Mouse (Mus musculus): ENCODE results near the gene Tgfb3. TPM values are rescaled to one million over a fixed set of nuclear protein-coding genes. Genes with fewer than 3 reads are reported as not detected.

Tgfb3 gene
- total RNA-seq, 2 experiments from 2014 or later = 8.0 to 11.1 TPM

- DNase-seq (ENCODE audit: low spot score in 2 of 2) = peak; percentile 80 to 83
Observed at GRCm38 (mm10) chr12:86082481-86083012, 3.7 kb upstream of the Tgfb3 start, which contains the start of gene Ift43. Ift43 (plus strand) TSS chr12:86082541.

- peak; percentile 96 for DNase-seq (ENCODE audit: low spot score in 2 of 2)
Observed at GRCm38 (mm10) chr12:86079202-86079667, 394 bp upstream of the Tgfb3 start.

GRCm38 (mm10) chr12:86078176-86078552 lies 677 bp downstream of the Tgfb3 start:
- DNase-seq (ENCODE audit: low spot score in 2 of 2) = no peak

- DNase-seq (ENCODE audit: low spot score in 2 of 2) = peak; percentile 29 to 36
Observed at GRCm38 (mm10) chr12:86077736-86078135, 1.1 kb downstream of the Tgfb3 start.

- peak in 1 of 2 experiments; percentile 34 for DNase-seq (ENCODE audit: low spot score in 2 of 2)
Observed at GRCm38 (mm10) chr12:86077322-86077721, 1.5 kb downstream of the Tgfb3 start.

- peak; percentile 43 to 58 for DNase-seq (ENCODE audit: low spot score in 2 of 2)
Observed at GRCm38 (mm10) chr12:86076321-86076901, 2.4 kb downstream of the Tgfb3 start.

DNA sequence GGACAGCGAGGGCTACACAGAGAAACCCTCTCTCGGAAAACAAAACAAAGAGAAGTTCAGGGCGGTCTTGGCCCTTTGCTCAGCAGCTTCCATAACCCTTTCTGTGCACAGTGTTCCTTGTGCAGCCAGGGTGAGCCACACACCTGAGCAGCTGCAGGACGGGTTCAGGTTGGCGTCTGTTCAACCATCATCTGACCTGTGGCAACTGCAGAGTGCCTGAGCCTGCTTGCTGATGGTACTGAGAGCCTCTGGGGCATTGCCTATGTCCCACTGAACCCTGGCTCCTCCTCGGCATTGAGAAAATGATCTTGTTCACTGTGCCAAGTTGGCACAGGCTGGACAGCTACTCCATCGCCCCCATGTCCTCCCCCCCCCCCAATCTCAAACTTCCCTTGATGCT lies 3.5 kb downstream of the Tgfb3 start:
- no peak for DNase-seq (ENCODE audit: low spot score in 2 of 2)

DNA sequence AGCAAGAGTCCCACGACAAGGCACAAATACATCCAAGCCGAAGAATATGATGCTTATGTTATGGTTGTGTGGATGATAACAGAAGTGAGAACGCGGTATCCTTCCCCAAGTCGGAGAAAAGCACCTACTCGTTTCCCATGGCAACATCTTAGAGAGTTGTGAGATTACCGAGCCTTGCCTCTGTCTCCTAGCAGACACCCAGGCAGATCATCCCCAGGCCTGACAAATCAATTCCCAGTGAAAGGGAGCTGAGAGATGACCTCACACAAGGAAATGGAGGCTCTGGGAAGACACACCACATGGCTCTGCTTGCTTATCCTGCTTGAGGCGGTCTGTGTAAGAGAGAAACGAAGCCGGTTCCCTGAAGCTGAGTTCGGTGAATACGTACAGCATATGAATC lies 4.2 kb downstream of the Tgfb3 start:
- no peak for DNase-seq (ENCODE audit: low spot score in 2 of 2)

- no peak for DNase-seq (ENCODE audit: low spot score in 2 of 2)
Observed at GRCm38 (mm10) chr12:86071432-86071831, 7.4 kb downstream of the Tgfb3 start.

GRCm38 (mm10) chr12:86064796-86065195 lies 14.0 kb downstream of the Tgfb3 start:
- DNase-seq (ENCODE audit: low spot score in 2 of 2) = no peak

- no peak for DNase-seq (ENCODE audit: low spot score in 2 of 2)
Observed at GRCm38 (mm10) chr12:86059341-86059740, 19.5 kb downstream of the Tgfb3 start.

GRCm38 (mm10) chr12:86057516-86057915 lies 21.3 kb downstream of the Tgfb3 start:
- no peak for DNase-seq (ENCODE audit: low spot score in 2 of 2)

GRCm38 (mm10) chr12:86056976-86057375 lies 21.9 kb downstream of the Tgfb3 start:
- no peak for DNase-seq (ENCODE audit: low spot score in 2 of 2)

- no peak for DNase-seq (ENCODE audit: low spot score in 2 of 2)
Observed at GRCm38 (mm10) chr12:86055306-86055705, 23.5 kb downstream of the Tgfb3 start.

DNA sequence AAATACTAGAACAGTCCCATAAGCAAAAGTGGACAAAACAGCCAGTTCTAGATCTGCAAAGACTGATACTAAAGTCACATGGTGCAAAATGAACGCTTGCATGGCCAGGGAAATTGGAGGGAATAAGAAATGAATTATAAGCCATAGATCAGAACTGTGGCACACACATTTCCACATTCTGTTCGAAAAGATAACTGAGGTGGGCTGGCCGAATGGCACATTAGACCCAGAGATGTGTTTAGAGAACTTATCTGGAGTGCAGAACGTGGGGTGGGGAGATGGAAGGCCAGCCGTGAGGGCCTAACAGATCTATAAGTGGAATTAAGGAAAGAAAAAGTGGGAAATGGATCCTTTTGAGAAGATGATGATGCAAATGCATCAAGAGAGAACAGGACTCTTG lies 27.4 kb downstream of the Tgfb3 start:
- no peak for DNase-seq (ENCODE audit: low spot score in 2 of 2)

DNA sequence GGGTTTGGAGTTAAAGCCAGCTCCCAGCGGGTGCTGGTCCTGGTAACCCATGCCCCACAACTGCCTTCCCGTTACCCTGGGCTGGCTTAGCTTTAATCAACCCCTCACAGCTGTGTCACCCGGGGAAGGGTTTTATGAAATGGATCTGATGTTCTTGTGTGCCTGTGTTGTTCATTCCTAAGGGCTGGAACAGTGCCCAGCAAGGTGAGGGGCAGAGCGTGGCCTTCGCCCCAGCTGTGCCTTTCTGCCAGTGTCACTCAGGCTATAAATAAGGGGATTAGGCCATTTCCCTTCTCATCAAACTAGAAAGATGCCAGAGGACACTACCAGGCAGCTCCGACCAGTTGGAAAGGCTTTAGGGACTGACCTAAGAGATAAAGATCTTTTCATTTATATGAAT lies 29.0 kb downstream of the Tgfb3 start:
- DNase-seq (ENCODE audit: low spot score in 2 of 2) = no peak

GRCm38 (mm10) chr12:86047376-86047775 lies 31.5 kb downstream of the Tgfb3 start:
- DNase-seq (ENCODE audit: low spot score in 2 of 2) = no peak

DNA sequence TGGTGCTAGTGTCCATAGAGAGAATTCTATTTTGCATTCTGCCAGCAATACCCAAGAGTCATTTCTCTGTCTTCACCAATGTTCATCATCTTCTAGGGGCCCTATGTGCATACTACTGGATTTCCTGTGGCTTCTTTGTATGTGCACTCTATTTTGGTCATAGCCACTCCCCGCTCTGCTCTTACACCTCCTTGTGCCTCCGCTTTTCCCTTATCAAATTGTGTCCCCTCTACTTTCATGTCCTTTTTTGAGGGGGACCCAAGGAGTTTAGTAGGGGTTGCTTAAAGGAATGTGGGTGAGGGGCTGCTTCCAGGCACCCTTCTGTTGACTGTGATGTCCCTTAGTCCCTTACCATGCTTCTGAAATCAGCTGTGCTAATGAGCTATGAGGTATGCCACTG lies 32.1 kb downstream of the Tgfb3 start:
- DNase-seq (ENCODE audit: low spot score in 2 of 2) = no peak

DNA sequence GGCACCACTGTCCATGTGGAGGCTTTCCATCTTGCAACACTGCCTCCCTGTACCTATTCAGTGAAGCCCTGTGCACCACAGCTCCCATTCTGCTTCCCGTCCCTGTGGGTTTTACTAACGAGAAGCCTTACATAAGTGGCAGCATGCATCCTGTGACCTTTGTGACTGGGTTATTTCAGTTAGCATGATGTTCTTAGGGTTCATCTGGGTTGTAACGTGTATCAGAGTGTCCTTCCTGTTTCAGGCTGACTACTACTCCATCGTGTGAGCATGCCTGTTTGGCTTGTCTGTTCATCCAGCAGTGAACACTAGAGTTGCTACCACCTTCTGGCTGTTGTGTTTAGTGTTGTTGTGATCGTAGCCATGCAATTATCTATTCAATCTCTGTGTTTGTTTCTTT lies 32.7 kb downstream of the Tgfb3 start:
- DNase-seq (ENCODE audit: low spot score in 2 of 2) = no peak

DNA sequence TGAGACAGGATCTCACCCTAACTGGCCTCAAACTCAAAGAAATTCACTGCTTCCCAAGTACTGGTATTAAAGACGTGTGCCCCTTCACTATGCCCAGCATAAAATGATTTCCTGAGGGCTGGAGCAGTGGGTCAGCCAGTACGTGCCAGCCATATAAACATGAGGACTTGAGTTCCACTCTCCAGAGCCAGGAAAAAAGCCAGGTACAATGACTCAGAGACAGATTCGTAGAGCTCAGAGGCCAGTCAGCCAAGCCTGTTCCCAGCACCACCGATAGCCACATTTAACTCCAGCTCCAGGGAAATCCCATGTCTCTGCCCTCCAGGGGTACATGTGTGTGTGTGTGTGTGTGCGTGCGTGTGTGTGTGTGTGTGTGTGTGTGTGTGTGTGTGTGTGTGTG lies 39.1 kb downstream of the Tgfb3 start:
- no peak for DNase-seq (ENCODE audit: low spot score in 2 of 2)

GRCm38 (mm10) chr12:86039078-86039477 lies 39.8 kb downstream of the Tgfb3 start:
- DNase-seq (ENCODE audit: low spot score in 2 of 2) = no peak

DNA sequence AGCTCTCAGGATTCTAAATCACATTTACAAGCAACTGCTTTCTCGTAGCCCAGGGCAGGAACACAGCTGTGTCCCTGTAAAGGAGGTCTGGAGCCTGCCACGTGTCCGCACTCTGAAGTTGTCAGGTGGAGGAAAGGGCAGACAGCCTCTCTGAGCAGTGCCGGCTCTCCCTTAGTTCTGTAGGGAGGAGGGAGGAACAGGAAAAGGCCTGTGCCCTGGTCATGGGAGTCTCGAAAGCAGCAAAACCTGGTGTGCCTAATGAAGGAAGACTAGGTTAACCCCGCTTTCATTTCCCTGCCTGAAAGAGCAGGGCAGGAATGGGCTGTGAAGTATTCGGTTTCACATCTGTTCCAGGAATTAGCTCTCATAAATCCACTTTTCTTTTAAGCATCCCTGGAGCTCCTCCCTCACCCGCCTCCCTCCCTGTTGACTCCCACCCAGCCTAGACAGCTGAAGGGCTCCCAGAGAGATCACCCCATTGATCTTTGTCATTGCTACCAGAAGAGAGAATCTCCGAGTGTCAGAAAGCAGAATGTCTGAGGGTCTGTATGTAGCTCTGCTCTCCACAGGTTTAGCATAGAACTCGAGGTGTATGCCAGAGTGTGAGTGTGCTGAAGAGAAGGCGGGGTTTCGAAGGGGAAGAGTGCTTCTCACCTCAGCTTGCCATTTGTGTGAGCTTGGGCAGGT lies 41.5 kb downstream of the Tgfb3 start:
- DNase-seq (ENCODE audit: low spot score in 2 of 2) = no peak
